Mouse (Mus musculus) MEL (cell line): Measurements from ENCODE around the gene Pgs1. TPM values are rescaled to one million over a fixed set of nuclear protein-coding genes. Genes with fewer than 3 reads are reported as not detected.

Experiments used
- DNase-seq: peaks from one replicate; pipeline ENCODE4 v3.0.0; 2011; ENCODE audit warnings: low read depth, low spot score
- H3K27ac ChIP-seq: 2 replicates; pipeline ENCODE4 v1.5.1; 2012; ENCODE audit warnings: low read depth, mild to moderate bottlenecking, control low read depth, low read length, moderate library complexity; ENCODE audit not compliant: control insufficient read depth
- H3K27me3 ChIP-seq, 2 experiments: fragments of 150-350 bp in 1 of 2; sonication (generic) in 1 of 2; 2 replicates each; pipeline ENCODE4 v1.6.1; 2012; ENCODE audit warnings: low read length in 2 of 2, mild to moderate bottlenecking in 2 of 2, improper control_type of control experiment in 1 of 2, moderate library complexity in 1 of 2; ENCODE audit not compliant: insufficient read depth in 2 of 2, control insufficient read depth in 1 of 2
- H3K36me3 ChIP-seq, 2 experiments: 2 replicates each; pipeline ENCODE4 v1.6.1; 2012 to 2014; ENCODE audit warnings: low read length in 2 of 2, improper control_type of control experiment in 1 of 2, inconsistent platforms in 1 of 2, mild to moderate bottlenecking in 1 of 2; ENCODE audit not compliant: insufficient read depth in 2 of 2, control insufficient read depth in 1 of 2
- H3K4me1 ChIP-seq, 2 experiments: fragments of 150-350 bp in 1 of 2; sonication (generic) in 1 of 2; 2 replicates each; pipeline ENCODE4 v1.6.1; 2012; ENCODE audit warnings: low read length in 2 of 2, improper control_type of control experiment in 1 of 2, mild to moderate bottlenecking in 1 of 2; ENCODE audit not compliant: insufficient read depth in 2 of 2, control insufficient read depth in 1 of 2
- H3K4me3 ChIP-seq, 2 experiments: fragments of 150-350 bp in 1 of 2; sonication (generic) in 1 of 2; 2 replicates each; pipeline ENCODE4 v1.5.1; 2012; ENCODE audit warnings: low read depth in 2 of 2, low read length in 2 of 2, mild to moderate bottlenecking in 2 of 2, moderate library complexity in 2 of 2, control low read depth in 1 of 2, improper control_type of control experiment in 1 of 2; ENCODE audit not compliant: control insufficient read depth in 1 of 2, insufficient read depth in 1 of 2
- H3K79me2 ChIP-seq: 2 replicates; pipeline ENCODE4 v1.6.1; 2012; ENCODE audit warnings: mild to moderate bottlenecking, low read length, moderate library complexity; ENCODE audit not compliant: control insufficient read depth, poor library complexity, insufficient read depth
- H3K9ac ChIP-seq: 2 replicates; pipeline ENCODE4 v1.6.1; 2012; ENCODE audit warnings: low read depth, mild to moderate bottlenecking, control low read depth, low read length, moderate library complexity; ENCODE audit not compliant: control insufficient read depth, poor library complexity, severe bottlenecking
- H3K9me3 ChIP-seq: fragments of 150-350 bp; sonication (generic); replicated peaks from 2 replicates; pipeline ENCODE4 v1.6.1; 2012; ENCODE audit warnings: mild to moderate bottlenecking, low read length, improper control_type of control experiment, moderate library complexity; ENCODE audit not compliant: insufficient read depth
- CHD1 ChIP-seq: IDR thresholded peaks from 2 replicates; pipeline ENCODE4 v1.6.1; 2012; ENCODE audit warnings: low read depth, mild to moderate bottlenecking, inconsistent platforms, low read length, improper control_type of control experiment
- EP300 ChIP-seq, 2 experiments: IDR thresholded peaks; 2 replicates each; pipeline ENCODE4 v1.6.1; 2011; ENCODE audit warnings: improper control_type of control experiment in 2 of 2, low read length in 2 of 2, low read depth in 1 of 2, mild to moderate bottlenecking in 1 of 2
- ETS1 ChIP-seq: IDR thresholded peaks from 2 replicates; pipeline ENCODE4 v1.6.1; 2012; ENCODE audit warnings: low read depth, mild to moderate bottlenecking, inconsistent platforms, low read length, improper control_type of control experiment, moderate library complexity
- GABPA ChIP-seq: IDR thresholded peaks from 2 replicates; pipeline ENCODE4 v1.6.1; 2012; ENCODE audit warnings: low read depth, mild to moderate bottlenecking, inconsistent platforms, low read length, improper control_type of control experiment, moderate library complexity
- HCFC1 ChIP-seq: IDR thresholded peaks from 2 replicates; pipeline ENCODE4 v1.6.1; 2012; ENCODE audit warnings: low read depth, mild to moderate bottlenecking, inconsistent platforms, low read length, improper control_type of control experiment, moderate library complexity
- JUND ChIP-seq: IDR thresholded peaks from 2 replicates; pipeline ENCODE4 v1.6.1; 2011; ENCODE audit warnings: low read depth, mild to moderate bottlenecking, improper control_type of control experiment, low read length
- MAFK ChIP-seq: IDR thresholded peaks from 2 replicates; pipeline ENCODE4 v1.6.1; 2011; ENCODE audit warnings: low read depth, mild to moderate bottlenecking, low read length, improper control_type of control experiment, borderline replicate concordance
- MAX ChIP-seq: IDR thresholded peaks from 2 replicates; pipeline ENCODE4 v1.6.1; 2011; ENCODE audit warnings: low read length, improper control_type of control experiment
- MEF2A ChIP-seq: IDR thresholded peaks from 2 replicates; pipeline ENCODE4 v1.6.1; 2014; ENCODE audit warnings: low read depth, mild to moderate bottlenecking, inconsistent platforms, low read length, improper control_type of control experiment; ENCODE audit not compliant: poor library complexity, insufficient replicate concordance, severe bottlenecking; ENCODE audit errors: extremely low read depth
- POLR2AphosphoS2 ChIP-seq: IDR thresholded peaks from 2 replicates; pipeline ENCODE4 v1.6.1; 2011; ENCODE audit warnings: low read length, improper control_type of control experiment
- POLR2AphosphoS5 ChIP-seq: IDR thresholded peaks from 2 replicates; pipeline ENCODE4 v1.6.1; 2012; ENCODE audit warnings: low read depth, borderline replicate concordance, mild to moderate bottlenecking, inconsistent platforms, low read length, moderate library complexity, mixed read lengths
- RAD21 ChIP-seq: IDR thresholded peaks from 2 replicates; pipeline ENCODE4 v1.6.1; 2011; ENCODE audit warnings: mild to moderate bottlenecking, low read depth, low read length, improper control_type of control experiment
- TBP ChIP-seq: IDR thresholded peaks from 2 replicates; pipeline ENCODE4 v1.8.0; 2011; ENCODE audit warnings: low read depth, low read length, improper control_type of control experiment
- TCF12 ChIP-seq: IDR thresholded peaks from 2 replicates; pipeline ENCODE4 v1.6.1; 2014; ENCODE audit warnings: low read depth, mild to moderate bottlenecking, inconsistent platforms, low read length, improper control_type of control experiment, moderate library complexity
- USF1 ChIP-seq: IDR thresholded peaks from 2 replicates; pipeline ENCODE4 v1.6.1; 2014; ENCODE audit warnings: low read depth, mild to moderate bottlenecking, inconsistent platforms, low read length, improper control_type of control experiment, moderate library complexity
- ZKSCAN1 ChIP-seq: IDR thresholded peaks from 2 replicates; pipeline ENCODE4 v1.6.1; 2012; ENCODE audit warnings: low read depth, mild to moderate bottlenecking, inconsistent platforms, low read length, improper control_type of control experiment, moderate library complexity
- ZMIZ1 ChIP-seq: IDR thresholded peaks from 2 replicates; pipeline ENCODE4 v1.6.1; 2012; ENCODE audit warnings: low read depth, mild to moderate bottlenecking, inconsistent platforms, low read length, improper control_type of control experiment, moderate library complexity
- polyA plus RNA-seq, 2 experiments: library from polyadenylated mRNA; stranded (reverse) in 1 of 2; unstranded in 1 of 2; fragments of >175 nt in 1 of 2; fragments of >200 nt in 1 of 2; gene quantifications; 2 replicates each; pipeline versions ENCODE4 v1.2.1 to v1.2.4; 2012; ENCODE audit warnings: low replicate concordance in 2 of 2, low read depth in 1 of 2; ENCODE audit not compliant: insufficient read length in 2 of 2, insufficient read depth in 1 of 2, missing spikeins in 1 of 2
- total RNA-seq: library from RNA; depleted of rRNA; stranded (reverse); fragments of 300-350 nt; gene quantifications from 2 replicates; pipeline ENCODE4 v1.2.3, GENCODE M21; 2012

The Pgs1 gene
- total and polyA plus RNA-seq, 3 experiments: 48.6 to 61.6 TPM; not detected in 1

DNA sequence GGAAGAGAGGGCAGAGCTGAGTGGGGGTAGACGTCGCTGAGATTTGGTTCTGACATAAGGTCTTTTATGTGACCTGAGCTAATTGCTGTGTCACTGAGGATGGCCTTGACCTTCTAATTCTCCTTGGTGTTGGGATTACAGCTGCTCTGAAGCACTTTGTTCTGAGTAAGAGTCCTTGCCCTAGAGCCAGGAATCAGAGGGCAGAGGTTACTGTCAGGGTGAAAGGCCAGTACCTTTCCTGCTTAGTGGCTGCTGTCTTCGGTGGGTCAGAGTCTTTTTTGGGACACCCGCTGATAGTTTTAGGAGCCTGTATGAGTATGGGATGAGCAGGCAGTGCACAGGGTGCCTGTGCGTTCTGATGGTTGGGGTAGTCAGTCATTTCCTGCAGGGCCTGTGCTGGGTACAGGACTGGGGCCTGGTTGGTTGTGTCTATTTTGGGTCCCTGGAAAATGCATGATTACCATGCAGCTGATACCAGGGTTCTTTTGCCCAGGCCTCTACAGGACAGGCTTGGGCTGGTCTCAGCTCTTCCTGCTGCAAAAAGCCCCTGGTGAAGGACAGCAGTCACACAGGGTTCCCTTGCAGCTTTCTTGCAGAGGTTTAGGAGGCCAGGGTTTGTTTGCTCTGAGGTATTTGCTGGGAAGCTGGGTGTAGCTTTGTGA is 22.2 kb downstream of the Pgs1 start:
- no peaks in the 10 kb centered on the region for H3K4me1 ChIP-seq
- H3K9ac ChIP-seq: no peak overlapping the region
- H3K79me2 ChIP-seq: peaks cover 21% of the 10 kb centered on the region; the same call in 1 of the 2 replicates
- no peak for DNase-seq
- TF ChIP-seq JUND (no peak), USF1 (no peak), MAX (no peak), ZKSCAN1 (no peak), MEF2A (no peak), TCF12 (no peak), MAFK (no peak), TBP (no peak), POLR2AphosphoS2 (no peak), POLR2AphosphoS5 (no peak), EP300 (IDR thresholded peaks at IDR 0.05; ENCODE audit: low read depth in 1 of 2, low read length in 2 of 2) (no peak), ZMIZ1 (no peak), HCFC1 (no peak), CHD1 (no peak), GABPA (no peak)
- no peak overlapping the region for H3K4me3 ChIP-seq
- H3K9me3 ChIP-seq: no peaks in the 10 kb centered on the region
- H3K27ac ChIP-seq: no peak overlapping the region
- peaks cover 0 to 25% of the 10 kb centered on the region in 2 experiments; a peak in 2 of 4 replicates for H3K36me3 ChIP-seq
- H3K27me3 ChIP-seq: no peaks in the 10 kb centered on the region

DNA sequence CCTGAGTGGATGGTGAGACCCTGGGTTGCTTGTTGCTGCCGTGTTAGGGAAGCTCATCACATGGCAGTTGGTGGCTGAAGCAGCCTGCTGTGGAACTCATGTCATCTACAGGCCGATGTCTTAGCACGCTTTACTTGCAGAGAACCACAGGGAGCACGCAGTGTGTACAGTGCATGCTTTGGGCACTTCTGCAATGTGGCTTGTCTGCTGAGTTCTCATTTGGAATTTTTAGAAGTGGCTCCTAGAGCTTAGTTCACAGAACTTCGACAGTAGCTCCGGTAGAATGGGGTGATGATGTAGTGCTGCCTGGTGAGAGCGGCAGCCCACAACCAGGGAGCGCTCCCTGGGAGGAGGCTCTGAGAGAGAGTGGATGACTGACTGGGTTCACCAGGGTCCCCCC is 22.8 kb downstream of the Pgs1 start:
- Histone ChIP-seq H3K4me3 (no peak overlapping the region), H3K27ac (no peak overlapping the region), H3K36me3 (peaks cover 0 to 22% of the 10 kb centered on the region in 2 experiments; a peak in 2 of 4 replicates), H3K9me3 (no peaks in the 10 kb centered on the region), H3K79me2 (peaks cover 21% of the 10 kb centered on the region; the same call in 1 of the 2 replicates), H3K9ac (no peak overlapping the region), H3K27me3 (no peaks in the 10 kb centered on the region), H3K4me1 (no peaks in the 10 kb centered on the region)
- no peak for DNase-seq
- no peak for TF ChIP-seq JUND
- no peak for TF ChIP-seq MAX
- TF ChIP-seq RAD21: no peak
- no peak for TF ChIP-seq ETS1
